Mouse (Mus musculus): Measurements from ENCODE around the gene Calml3. TPM values are rescaled to one million over a fixed set of nuclear protein-coding genes. Genes with fewer than 3 reads are reported as not detected.

Gene Calml3
- total RNA-seq, 2 experiments from 2014 or later, result not detected

Other genes with a start within 250 kb of the Calml3 start
- gene Fam208b, start 193.2 kb downstream of the Calml3 start, total RNA-seq (2021), result 10 to 100 TPM; 24.3 to 29.0 TPM
- 10 to 100 TPM; 47.9 to 49.8 TPM for gene Asb13, start 170.3 kb downstream of the Calml3 start, total RNA-seq (2021)
- not detected for gene Calm4, start 33.4 kb upstream of the Calml3 start, total RNA-seq (2021)
- gene Calm5, start 49.9 kb upstream of the Calml3 start, total RNA-seq (2021), result not detected
- 10 to 100 TPM; 36.9 to 42.4 TPM for gene Net1, start 113.9 kb upstream of the Calml3 start, total RNA-seq (2021)
- not detected for gene Tubal3, start 114.0 kb upstream of the Calml3 start, total RNA-seq (2021)
- gene Ucn3, start 141.0 kb upstream of the Calml3 start, total RNA-seq (2021), result under 1 TPM in 1 of 2 experiments, not detected in 1; 0.45 TPM
- gene Akr1c14, start 244.7 kb upstream of the Calml3 start, total RNA-seq (2021), result 1 to 10 TPM; 1.0 to 1.5 TPM

All from left cerebral cortex, adult 18-20 months (tissue).